Comparison of ENCODE assay signal across 1 mouse cellular context in the genomic region with DNA sequence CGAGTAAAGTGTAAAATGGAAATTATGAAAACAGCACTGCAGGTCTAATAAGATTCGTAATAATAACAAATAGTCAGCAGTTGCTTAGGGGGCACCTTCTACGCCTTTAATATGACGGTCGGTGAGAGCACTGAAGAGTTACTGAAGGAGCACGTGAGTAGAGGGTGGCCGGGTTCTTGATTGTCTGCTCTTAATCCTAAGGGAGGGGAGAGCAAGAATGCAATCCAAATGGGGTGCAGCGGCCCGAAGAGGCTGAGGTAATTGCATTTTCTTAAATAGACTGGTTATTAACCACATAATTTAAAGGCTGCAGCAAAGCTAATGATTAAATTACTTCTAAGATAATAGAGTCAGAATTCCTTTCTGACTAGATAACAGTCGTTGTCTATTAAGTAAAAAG.
TF ChIP-seq lines count a peak whose summit lies in the region.

No protein-coding gene starts in this region.

TF ChIP-seq in MEL, 35 proteins besides CTCF, POLR2A, EP300 and RAD21:
- TF ChIP-seq USF1 (IDR thresholded peaks at IDR 0.05; ENCODE audit: low read depth, low read length) (no peak), MEF2A (IDR thresholded peaks at IDR 0.05; ENCODE audit: extremely low read depth, insufficient replicate concordance, low read depth, low read length, poor library complexity, severe bottlenecking) (no peak), ZNF384 (IDR thresholded peaks at IDR 0.05; ENCODE audit: low read depth, low read length) (no peak), RCOR1 (IDR thresholded peaks at IDR 0.05; ENCODE audit: low read depth, low read length) (no peak), TCF12 (IDR thresholded peaks at IDR 0.05; ENCODE audit: low read depth, low read length) (no peak), NRF1 (IDR thresholded peaks at IDR 0.05; ENCODE audit: insufficient read depth, low read depth, low read length, poor library complexity, severe bottlenecking) (no peak), SMC3 (IDR thresholded peaks at IDR 0.05; ENCODE audit: low read depth, low read length) (no peak), UBTF (IDR thresholded peaks at IDR 0.05; ENCODE audit: borderline replicate concordance, insufficient read depth, low read depth, low read length) (no peak), TAL1 (IDR thresholded peaks at IDR 0.05; ENCODE audit: low read length) (no peak), MAZ (IDR thresholded peaks at IDR 0.05; ENCODE audit: low read depth, low read length) (no peak), USF2 (IDR thresholded peaks at IDR 0.05; ENCODE audit: borderline replicate concordance in 1 of 2, insufficient read depth in 1 of 2, low read depth in 1 of 2, low read length in 2 of 2) (no peak), GATA1 (IDR thresholded peaks at IDR 0.05; ENCODE audit: low read depth, low read length) (no peak), MAX (IDR thresholded peaks at IDR 0.05; ENCODE audit: low read length) (no peak), CHD2 (IDR thresholded peaks at IDR 0.05; ENCODE audit: low read length) (no peak), E2F4 (IDR thresholded peaks at IDR 0.05; ENCODE audit: borderline replicate concordance, low read depth, low read length) (no peak), POLR2AphosphoS5 (IDR thresholded peaks at IDR 0.05; ENCODE audit: borderline replicate concordance, low read depth, low read length) (no peak), JUND (IDR thresholded peaks at IDR 0.05; ENCODE audit: low read depth, low read length) (no peak), ZC3H11A (IDR thresholded peaks at IDR 0.05; ENCODE audit: low read depth, low read length) (no peak), MXI1 (IDR thresholded peaks at IDR 0.05; ENCODE audit: low read depth, low read length) (no peak), ZKSCAN1 (IDR thresholded peaks at IDR 0.05; ENCODE audit: low read depth, low read length) (no peak)
TF ChIP-seq in MEL: peak in this region for 0.
